Mouse (Mus musculus): ENCODE measurements around the gene Abhd17a.

Abhd17a gene

DNA sequence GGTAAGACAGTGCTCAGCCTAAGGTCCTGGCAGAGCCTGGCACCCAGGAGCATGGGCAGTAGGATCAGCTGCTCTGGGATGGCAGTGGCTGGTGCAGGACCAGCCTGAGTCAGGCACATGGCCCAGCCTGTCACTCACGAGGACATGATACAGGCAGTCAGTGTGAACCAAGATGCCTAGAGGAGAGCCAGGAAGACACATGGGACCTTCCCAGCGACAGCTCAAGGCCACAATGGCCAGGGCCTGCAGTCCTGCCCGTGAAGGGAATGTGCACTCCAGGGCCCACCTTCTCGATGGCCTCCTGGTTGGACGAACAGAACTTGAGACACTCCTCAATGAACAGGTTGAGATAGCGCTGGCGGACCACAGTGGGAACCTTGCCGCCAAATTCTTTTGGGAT, 44.6 kb downstream of the Abhd17a start:
- DNase-seq (ENCODE audit: low spot score), result no peak

DNA sequence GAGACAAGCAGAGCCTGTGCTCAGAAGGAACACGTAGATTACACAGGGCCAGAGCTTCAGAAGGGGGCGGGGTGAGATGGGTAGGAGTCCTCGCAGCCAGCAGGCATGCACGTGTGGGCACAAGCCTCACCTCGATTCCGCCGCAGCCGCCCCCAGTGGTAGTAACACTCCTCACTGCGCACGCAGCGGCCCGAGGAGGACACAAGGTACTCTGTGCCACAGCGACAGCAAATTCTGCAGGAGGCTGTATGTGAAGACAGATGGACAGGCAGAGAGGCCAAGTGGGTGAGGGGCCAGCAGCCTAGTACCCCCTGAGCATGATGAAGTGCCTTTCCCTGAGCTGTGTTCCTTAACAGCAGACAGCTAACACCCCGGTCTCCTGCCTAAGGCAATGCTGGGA, 46.3 kb downstream of the Abhd17a start:
- DNase-seq (ENCODE audit: low spot score), result no peak

DNA sequence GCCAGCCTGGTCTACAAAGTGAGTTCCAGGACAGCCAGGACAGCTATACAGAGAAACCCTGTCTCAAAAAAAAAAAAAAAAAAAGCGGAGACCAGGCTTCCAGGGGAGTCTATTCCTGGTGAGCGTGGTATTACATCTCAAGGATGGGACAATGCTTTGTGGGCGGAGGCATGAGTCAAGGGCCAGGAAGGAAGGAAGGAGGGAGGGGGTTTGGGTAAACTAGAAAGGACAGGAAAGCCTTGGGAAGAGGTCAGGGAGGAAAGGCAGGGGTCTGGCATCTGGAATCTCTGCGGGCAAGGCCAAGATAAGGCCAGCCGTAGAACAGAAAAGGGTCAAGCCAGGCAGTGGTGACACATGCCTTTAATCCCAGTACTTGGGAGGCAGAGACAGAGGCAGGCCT, 50.6 kb downstream of the Abhd17a start:
- peak; percentile 43 for DNase-seq (ENCODE audit: low spot score)

DNA sequence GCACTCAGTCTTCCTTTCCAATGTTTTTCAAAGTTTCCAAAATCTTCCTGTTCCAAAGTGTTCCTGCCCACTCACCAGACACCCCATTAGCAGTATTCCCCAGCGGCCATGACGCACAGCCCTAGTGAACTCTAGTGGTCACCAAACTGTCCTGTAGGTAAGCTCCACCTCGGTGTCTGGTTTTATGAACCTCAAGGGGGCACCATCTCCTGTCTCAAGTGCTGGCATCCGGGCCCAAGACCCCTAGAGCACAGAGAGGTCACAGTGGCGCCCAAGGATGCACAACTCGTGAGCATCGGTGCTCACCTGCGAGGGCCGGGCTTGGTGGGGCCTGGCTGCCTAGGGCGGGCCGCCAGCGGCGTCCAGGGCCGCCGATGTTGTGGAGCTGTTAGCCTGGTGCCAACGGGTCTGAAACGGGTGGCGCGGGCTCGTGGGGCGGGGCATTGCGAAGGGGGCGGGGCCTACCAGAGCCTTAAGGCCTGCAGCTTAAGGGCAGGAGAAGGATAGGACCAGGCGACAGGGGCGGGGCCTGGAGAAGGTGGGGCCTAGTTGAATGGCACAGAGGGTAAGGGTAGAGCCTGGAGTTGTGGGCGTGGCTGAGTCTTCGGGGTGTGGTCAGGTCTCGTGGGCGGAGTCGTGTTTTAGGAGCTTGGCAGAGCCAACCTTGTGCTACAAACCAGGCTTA, 51.3 kb downstream of the Abhd17a start, which contains the start of gene Atp8b3:
TSS of gene Atp8b3 (minus strand) at position 415 of the 685 bp plus-strand sequence.
- peak; percentile 91 for DNase-seq (ENCODE audit: low spot score)

DNA sequence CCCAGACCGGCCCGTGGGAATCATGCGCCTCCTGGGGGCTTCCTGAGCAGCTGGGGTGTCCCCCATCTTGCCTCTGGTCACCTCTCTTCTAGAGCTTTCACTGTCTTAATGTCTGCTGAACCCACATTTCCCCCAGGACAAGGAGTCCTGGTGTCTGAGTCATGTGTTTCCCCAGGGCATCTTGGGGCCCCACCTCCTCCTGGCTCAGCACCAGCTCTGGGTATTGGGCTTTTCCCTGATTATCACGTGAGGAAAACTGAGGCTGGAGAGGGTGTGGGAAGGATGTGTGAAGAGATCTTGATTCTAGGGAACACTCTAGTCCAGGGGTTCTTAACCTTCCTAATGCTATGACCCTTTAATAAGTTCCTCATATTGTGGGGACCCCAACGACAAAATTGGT, 52.0 kb downstream of the Abhd17a start:
- no peak for DNase-seq (ENCODE audit: low spot score)

DNA sequence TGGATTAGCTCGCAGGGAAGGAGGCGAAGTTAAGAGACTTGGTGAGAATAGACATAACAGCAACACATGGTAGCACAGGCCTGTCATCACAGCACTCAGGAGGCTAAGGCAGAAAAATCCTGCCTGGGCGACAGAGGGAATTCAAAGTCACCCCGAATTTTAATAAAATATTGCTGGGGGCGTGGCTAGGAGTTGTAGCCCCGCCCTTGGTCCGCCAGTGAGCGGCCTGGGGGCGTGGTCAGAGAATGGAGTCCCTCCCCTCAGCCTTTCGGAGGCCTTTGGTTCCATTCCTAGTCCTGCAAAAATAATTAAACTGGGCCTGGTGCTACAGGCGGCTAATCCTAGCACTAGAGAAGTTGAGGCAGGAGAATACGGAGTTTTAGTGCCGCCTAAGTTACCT, 54.4 kb downstream of the Abhd17a start:
- DNase-seq (ENCODE audit: low spot score), result peak; percentile 29

DNA sequence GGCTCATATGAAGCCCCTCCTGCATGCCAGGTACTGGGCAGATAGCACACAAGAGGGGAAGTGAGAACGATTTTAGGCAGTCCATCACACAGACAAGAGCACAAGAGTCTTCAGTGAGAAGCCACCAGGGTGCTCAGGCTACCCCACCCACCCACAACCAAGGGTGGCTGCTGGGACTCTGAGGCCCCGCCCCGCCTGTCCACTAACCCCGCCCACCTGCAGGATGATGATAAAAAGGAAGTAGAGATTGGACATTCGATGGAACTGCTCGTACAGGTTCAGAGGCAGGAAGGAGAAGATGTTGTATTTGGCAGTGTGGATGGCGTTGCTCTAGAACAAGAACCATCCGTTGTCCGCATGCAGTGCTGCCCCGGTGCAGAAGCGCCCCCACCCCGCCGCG, 55.1 kb downstream of the Abhd17a start:
- no peak for DNase-seq (ENCODE audit: low spot score)

DNA sequence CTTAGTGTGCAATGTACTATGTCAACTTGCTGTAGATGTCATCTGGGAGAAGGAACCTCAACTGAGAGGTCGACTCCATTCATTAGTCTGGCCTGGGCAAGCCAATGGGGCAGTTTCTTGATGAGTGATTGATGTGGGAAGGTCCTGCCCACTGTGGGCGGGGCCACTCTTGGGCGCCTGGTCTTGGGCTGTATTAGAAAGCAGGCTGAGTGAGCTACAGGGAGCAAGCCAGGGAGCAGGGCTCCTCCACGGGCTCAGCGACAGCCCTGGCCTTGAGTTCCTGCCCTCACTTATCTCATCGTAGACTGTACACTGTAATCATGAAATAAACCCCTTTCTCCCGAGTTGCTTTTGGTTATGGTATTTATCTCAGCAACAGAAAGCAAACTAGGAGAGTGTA, 56.4 kb downstream of the Abhd17a start:
- peak; percentile 44 for DNase-seq (ENCODE audit: low spot score)

All from embryo, embryonic 10 days (tissue).